Comparison of ENCODE assay signal across 28 mouse cellular contexts in genomic region chr8:126327786-126328185, GRCm38 (mm10). TPM values are rescaled to one million over a fixed set of nuclear protein-coding genes. Genes with fewer than 3 reads are reported as not detected.
DNase-seq lines count a peak whose midpoint lies in the region; ATAC-seq lines count a peak whose summit lies in the region.
"Had no signal": no experiment of that assay in that cellular context is flagged by ENCODE, and none has a peak within 500 bp of the region (broad histone marks: within the 10 kb centered on the region; RNA-seq: fewer than 3 reads in every experiment).

No protein-coding gene starts in this region.

- H3K9ac ChIP-seq in hindbrain, embryonic 11.5 days (ENCODE audit: low read depth, low read length), result no peak overlapping the region
- no peak overlapping the region for H3K9ac ChIP-seq in hindbrain, embryonic 16.5 days (ENCODE audit: low read depth, low read length)
- no peak overlapping the region for H3K9ac ChIP-seq in embryonic facial prominence, embryonic 11.5 days (replicated peaks; ENCODE audit: low read length)
- H3K9ac ChIP-seq: heart, embryonic 13.5 days; hindbrain, embryonic 12.5 days; midbrain, embryonic 15.5 days; neural tube, embryonic 13.5 days had no signal

- no peaks in the 10 kb centered on the region for H3K4me1 ChIP-seq in hindbrain, embryonic 11.5 days (replicated peaks; ENCODE audit: control insufficient read depth, insufficient read depth, low read length)
- no peaks in the 10 kb centered on the region for H3K4me1 ChIP-seq in hindbrain, embryonic 16.5 days (ENCODE audit: control insufficient read depth, insufficient read depth, low read depth, low read length)
- H3K4me1 ChIP-seq in embryonic facial prominence, embryonic 11.5 days (ENCODE audit: control insufficient read depth, insufficient read depth, low read length), result no peaks in the 10 kb centered on the region
- H3K4me1 ChIP-seq: heart, embryonic 13.5 days; hindbrain, embryonic 12.5 days; midbrain, embryonic 15.5 days; neural tube, embryonic 13.5 days had no signal

- H3K4me3 ChIP-seq in hindbrain, embryonic 11.5 days (ENCODE audit: low read depth, low read length), result no peak overlapping the region
- H3K4me3 ChIP-seq in hindbrain, embryonic 16.5 days (ENCODE audit: low read length), result no peak overlapping the region
- no peak overlapping the region for H3K4me3 ChIP-seq in embryonic facial prominence, embryonic 11.5 days (ENCODE audit: low read depth, low read length)
- H3K4me3 ChIP-seq: forebrain, embryonic 10.5 days; heart, embryonic 13.5 days; hindbrain, embryonic 12.5 days; layer of hippocampus, adult 2 months; midbrain, embryonic 15.5 days; neural tube, embryonic 13.5 days had no signal

- H3K27ac ChIP-seq in hindbrain, embryonic 11.5 days (ENCODE audit: low read depth, low read length), result no peak overlapping the region
- no peak overlapping the region for H3K27ac ChIP-seq in hindbrain, embryonic 16.5 days (ENCODE audit: low read depth, low read length)
- H3K27ac ChIP-seq in embryonic facial prominence, embryonic 11.5 days (replicated peaks; ENCODE audit: low read depth, low read length), result no peak overlapping the region
- H3K27ac ChIP-seq: forebrain, embryonic 10.5 days; heart, embryonic 13.5 days; hindbrain, embryonic 12.5 days; midbrain, embryonic 15.5 days; neural tube, embryonic 13.5 days had no signal

- DNase-seq in hindbrain, embryonic 11.5 days (ENCODE audit: low spot score), result peak; percentile 2
- peak; percentile 75 for DNase-seq in brain, adult 2 months (ENCODE audit: low read depth, low spot score)
- DNase-seq in cerebellum, postnatal 25 days, result peak; percentile 49 to 72
- DNase-seq in embryonic facial prominence, embryonic 11.5 days (ENCODE audit: low spot score), result peak; percentile 2
- no peak for DNase-seq in yolk sac, embryonic 10.5 days (ENCODE audit: low spot score)
- DNase-seq in testis, postnatal 14 days (ENCODE audit: low spot score), result no peak
- DNase-seq in right cerebral cortex, postnatal 14 days, result no peak
- DNase-seq: adrenal gland, postnatal 36 days; B cell, adult 2 months; gastrocnemius, postnatal 25 days; heart, adult 18-20 months; heart, postnatal 14 days; kidney, adult 2 months; kidney, postnatal 10 days; lung, postnatal 4 days; thymus, adult 2 months had no signal

- WGBS in hindbrain, embryonic 11.5 days, result 70% methylated on average over 5 of the region's 5 CpGs
- 62% methylated on average over 5 of the region's 5 CpGs for WGBS in hindbrain, embryonic 16.5 days
- WGBS in embryonic facial prominence, embryonic 11.5 days, result 54% methylated on average over 5 of the region's 5 CpGs

- no peaks in the 10 kb centered on the region for H3K9me3 ChIP-seq in hindbrain, embryonic 11.5 days (ENCODE audit: control insufficient read depth, low read length)
- 0 out of 2 replicates have a peak, but pooled peaks cover 2% of the 10 kb centered on the region for H3K9me3 ChIP-seq in hindbrain, embryonic 16.5 days (ENCODE audit: control insufficient read depth, low read length)
- no peaks in the 10 kb centered on the region for H3K9me3 ChIP-seq in embryonic facial prominence, embryonic 11.5 days (replicated peaks; ENCODE audit: control insufficient read depth, low read length)

- H3K36me3 ChIP-seq in hindbrain, embryonic 11.5 days (ENCODE audit: control insufficient read depth, insufficient read depth, low read length), result no peaks in the 10 kb centered on the region
- no peaks in the 10 kb centered on the region for H3K36me3 ChIP-seq in hindbrain, embryonic 16.5 days (ENCODE audit: control insufficient read depth, insufficient read depth, low read length)
- H3K36me3 ChIP-seq in embryonic facial prominence, embryonic 11.5 days (replicated peaks; ENCODE audit: control insufficient read depth, insufficient read depth, low read depth, low read length), result no peaks in the 10 kb centered on the region
- H3K36me3 ChIP-seq: forebrain, embryonic 10.5 days; heart, embryonic 13.5 days; hindbrain, embryonic 12.5 days; midbrain, embryonic 15.5 days; neural tube, embryonic 13.5 days had no signal

- no peak overlapping the region for H3K4me2 ChIP-seq in hindbrain, embryonic 11.5 days (replicated peaks; ENCODE audit: low read depth, low read length)
- H3K4me2 ChIP-seq in hindbrain, embryonic 16.5 days (ENCODE audit: low read length), result no peak overlapping the region
- H3K4me2 ChIP-seq in embryonic facial prominence, embryonic 11.5 days (ENCODE audit: low read depth, low read length), result no peak overlapping the region
- H3K4me2 ChIP-seq: heart, embryonic 13.5 days; hindbrain, embryonic 12.5 days; midbrain, embryonic 15.5 days; neural tube, embryonic 13.5 days had no signal

- ATAC-seq in hindbrain, embryonic 11.5 days (ENCODE audit: low FRiP score), result no peak
- no peak for ATAC-seq in hindbrain, embryonic 16.5 days
- ATAC-seq in embryonic facial prominence, embryonic 11.5 days (replicated peaks; ENCODE audit: insufficient number of reproducible peaks, low FRiP score, low TSS enrichment, low read depth), result no peak
- ATAC-seq: forebrain, embryonic 16.5 days; midbrain, embryonic 15.5 days had no signal

- H3K27me3 ChIP-seq in hindbrain, embryonic 11.5 days (ENCODE audit: control insufficient read depth, insufficient read depth, low read length), result no peaks in the 10 kb centered on the region
- no peaks in the 10 kb centered on the region for H3K27me3 ChIP-seq in hindbrain, embryonic 16.5 days (replicated peaks; ENCODE audit: control insufficient read depth, insufficient read depth, low read length)
- H3K27me3 ChIP-seq in embryonic facial prominence, embryonic 11.5 days (ENCODE audit: control insufficient read depth, insufficient read depth, low read length), result no peaks in the 10 kb centered on the region
- H3K27me3 ChIP-seq: hindbrain, embryonic 12.5 days; midbrain, embryonic 15.5 days; neural tube, embryonic 13.5 days had no signal

RNA-seq across cellular contexts. Expression of gene Slc35f3, which starts 29.4 kb away (rescaled TPM):
- polyA plus RNA-seq in hindbrain, embryonic 11.5 days (2014; fragmentation: Nextera tagmentation; extraction: Ambion mirVana), result 0.08 and 0.22 TPM in 2 replicates
- 4.0 and 5.3 TPM in 2 replicates for polyA plus RNA-seq in hindbrain, embryonic 16.5 days (2015; fragmentation: Nextera tagmentation; extraction: Ambion mirVana)
- polyA plus RNA-seq in embryonic facial prominence, embryonic 11.5 days (2014; fragmentation: Nextera tagmentation; extraction: Ambion mirVana), result 0.14 TPM in 2 replicates
- polyA plus RNA-seq: limb, embryonic 11.5 days; liver, adult 2 months; liver, embryonic 16.5 days; small intestine, adult 2 months had no signal

Comparison
In these comparisons a context has a peak if more than half of its experiments do, and no peak if none do; other contexts are left out.
1. DNase-seq: peak in hindbrain, embryonic 11.5 days (single experiment), brain, adult 2 months (single experiment), cerebellum, postnatal 25 days (2 of 2) and embryonic facial prominence, embryonic 11.5 days (single experiment); none in yolk sac, embryonic 10.5 days (single experiment), testis, postnatal 14 days (single experiment) and right cerebral cortex, postnatal 14 days (single experiment).